Mouse (Mus musculus) right cerebral cortex, postnatal 25 days (tissue): ENCODE measurements around the gene Mast3.
A peak's percentile ranks its signal among the peaks of the same experiment; 100 is the strongest.

ENCODE experiments used
- DNase-seq: peaks from one replicate; pipeline ENCODE4 v3.0.0; 2022

Gene Mast3

DNA sequence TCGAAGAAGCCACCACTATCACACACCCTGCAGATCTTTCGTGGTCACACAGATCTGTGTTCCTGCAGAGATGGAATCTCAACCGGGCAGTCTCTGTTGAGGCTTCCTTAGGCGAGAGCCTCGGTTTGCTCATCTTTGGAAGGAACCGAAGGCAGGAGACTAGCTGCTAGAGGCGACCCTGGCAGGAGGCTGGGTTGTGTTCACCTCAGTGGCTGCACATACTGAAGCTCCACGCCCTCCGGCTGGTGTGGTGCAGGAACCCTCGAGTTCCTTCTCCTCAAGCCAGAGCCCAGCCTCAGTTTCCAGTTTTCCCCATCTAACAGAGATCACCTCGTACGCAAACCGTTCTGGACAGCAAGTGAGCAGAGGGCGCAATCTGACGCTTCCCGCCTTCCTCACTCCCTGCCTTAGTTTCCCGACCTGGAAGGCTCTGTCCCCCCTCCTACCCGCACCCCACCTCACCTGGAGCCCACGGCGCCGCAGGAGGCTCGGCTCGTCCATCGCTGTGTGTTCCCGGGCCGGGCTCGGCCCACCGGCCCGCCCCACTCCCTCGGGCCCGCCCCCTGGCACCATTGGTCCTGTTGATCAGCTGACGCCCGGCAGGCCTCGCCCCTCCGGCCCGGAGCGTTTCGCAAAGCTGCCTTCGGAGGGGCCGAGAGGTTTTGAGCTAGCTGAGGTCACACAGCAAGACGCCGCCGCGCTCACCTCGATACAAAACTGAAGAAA lies at the start of gene Mast3:
TSS of gene Mast3 (minus strand) at position 574 of the 726 bp plus-strand sequence.
- peak; percentile 88 for DNase-seq

- DNase-seq = no peak
Observed at GRCm38 (mm10) chr8:70853863-70854262, 49.0 kb upstream of the Mast3 start.

DNA sequence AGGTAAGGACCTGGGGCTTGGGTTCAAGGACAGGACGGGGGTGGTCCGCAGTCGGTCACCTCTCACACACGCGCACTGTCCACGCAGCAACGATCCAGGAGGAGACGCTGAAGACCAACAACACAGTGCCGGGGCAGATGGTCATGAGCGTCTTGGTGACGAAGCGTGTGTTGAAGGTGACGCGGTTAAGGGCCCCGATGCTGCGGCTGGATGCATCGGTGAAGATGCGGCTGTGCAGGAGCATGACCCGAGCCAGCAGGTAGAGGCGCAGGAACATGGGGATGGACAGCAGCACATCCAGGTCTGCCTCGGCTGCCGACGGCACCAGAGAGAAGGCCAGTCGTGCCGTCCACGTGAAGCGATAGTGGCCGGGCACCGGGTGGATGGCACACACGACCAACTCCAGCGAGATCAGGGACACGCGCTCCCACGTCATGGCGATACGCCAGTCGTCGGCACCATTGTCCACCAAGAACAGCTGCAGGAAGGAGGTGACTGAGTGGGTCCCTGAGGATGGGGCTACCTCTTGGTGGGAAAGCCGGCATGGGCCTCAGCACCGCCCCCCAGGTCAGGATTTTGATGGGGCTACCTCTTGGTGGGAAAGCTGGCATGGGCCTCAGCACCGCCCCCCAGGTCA lies 47.9 kb upstream of the Mast3 start:
- DNase-seq = no peak

DNA sequence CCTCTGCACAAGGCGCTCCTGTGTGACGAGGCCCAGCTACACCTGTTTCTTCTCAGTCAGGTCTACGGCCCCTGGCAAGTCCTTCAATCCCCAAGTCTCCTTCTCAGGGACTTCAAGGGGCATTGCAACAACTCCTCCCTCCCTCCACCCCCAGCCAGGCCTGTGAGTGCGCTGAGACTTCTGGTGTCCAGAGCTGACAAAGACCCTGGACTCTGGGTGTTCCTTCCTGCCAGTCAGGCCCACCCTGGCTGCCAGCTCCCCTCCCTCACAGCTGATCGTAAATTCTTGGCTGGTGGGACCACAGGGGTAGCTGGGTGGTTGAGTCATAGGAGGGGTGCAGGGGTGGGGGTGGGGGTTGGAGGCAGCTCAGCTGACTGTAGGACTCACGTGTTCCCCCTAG lies 47.0 kb upstream of the Mast3 start:
- no peak for DNase-seq

GRCm38 (mm10) chr8:70850947-70851346 lies 46.1 kb upstream of the Mast3 start:
- DNase-seq = no peak

- DNase-seq = no peak
Observed at GRCm38 (mm10) chr8:70850132-70850845, 45.4 kb upstream of the Mast3 start.

GRCm38 (mm10) chr8:70849333-70849990 lies 44.6 kb upstream of the Mast3 start:
- no peak for DNase-seq

DNA sequence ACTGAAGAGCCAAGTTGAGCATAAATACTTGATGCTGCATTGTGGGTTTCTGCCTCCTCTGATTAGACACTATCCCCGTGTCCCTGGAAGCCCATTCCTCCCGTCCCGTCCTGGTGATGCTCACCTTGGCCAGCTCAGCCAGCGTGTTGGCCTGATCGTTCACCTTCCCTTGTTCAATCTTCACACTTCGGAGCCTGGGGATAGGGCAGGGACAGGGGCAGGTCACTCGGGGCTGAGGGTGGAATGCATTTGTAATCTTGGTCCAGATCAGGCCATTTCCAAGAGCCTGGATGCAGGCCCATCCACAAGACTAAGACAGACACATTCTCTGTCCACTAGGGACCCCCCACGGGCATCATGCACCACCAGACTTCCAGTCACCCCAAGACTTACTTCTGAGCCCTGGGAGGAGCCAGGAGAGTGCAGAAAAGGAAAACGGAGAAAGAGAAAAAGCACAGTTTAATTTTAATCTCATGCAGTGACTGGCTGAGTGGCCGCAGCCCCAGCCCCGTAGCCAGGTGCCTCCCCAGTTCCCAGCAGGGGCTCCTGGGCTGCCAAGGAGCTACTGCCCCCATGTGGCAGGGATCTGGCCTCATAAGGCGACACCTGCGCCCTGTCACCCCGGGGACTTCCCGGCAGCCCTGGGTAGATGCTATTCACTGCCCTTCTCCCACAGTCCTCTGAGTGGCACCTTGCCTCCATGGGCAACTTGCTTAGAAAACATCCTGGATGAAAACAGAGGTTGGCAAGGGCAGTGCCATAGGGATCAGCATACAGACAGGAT lies 41.7 kb upstream of the Mast3 start:
- DNase-seq = no peak

DNA sequence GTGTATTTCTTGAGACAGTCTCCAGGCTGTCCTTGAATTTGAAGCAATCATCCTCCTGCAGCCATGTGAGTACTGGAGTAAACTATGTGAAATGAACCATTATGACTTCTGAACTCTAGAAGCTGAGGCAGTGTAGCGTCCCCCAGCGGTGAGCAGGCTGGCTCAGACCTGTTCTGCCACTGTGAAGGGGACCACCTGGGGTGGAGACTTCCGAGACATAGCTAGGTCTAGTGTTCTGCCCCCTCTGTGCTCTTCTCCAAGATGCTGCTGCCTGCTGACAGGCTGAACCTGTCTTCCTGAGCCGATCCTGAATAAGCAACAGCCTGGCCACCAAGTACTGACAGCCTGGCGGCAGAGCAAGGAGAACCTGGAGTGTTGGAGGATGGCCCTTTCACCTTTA lies 40.3 kb upstream of the Mast3 start:
- no peak for DNase-seq

DNA sequence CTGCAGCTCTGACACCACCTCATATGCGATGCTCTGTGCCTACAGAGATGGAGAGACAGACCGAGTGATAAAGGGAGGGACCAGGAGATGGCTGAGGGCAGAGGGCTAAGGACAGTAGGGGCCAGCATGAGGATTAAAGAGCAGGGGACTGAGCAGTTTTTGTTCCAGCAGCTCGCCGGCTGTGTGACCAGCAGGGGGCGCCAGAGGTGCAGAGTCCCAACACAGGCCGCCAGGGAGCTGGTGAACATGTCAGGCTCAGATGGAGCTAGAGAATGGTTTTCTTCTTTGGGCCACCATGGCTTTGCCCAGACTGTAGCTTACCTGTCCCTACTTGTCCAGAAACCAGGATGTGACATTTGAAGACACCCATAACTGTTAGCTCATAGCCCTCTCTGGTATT lies 39.7 kb upstream of the Mast3 start:
- DNase-seq = peak; percentile 77

DNA sequence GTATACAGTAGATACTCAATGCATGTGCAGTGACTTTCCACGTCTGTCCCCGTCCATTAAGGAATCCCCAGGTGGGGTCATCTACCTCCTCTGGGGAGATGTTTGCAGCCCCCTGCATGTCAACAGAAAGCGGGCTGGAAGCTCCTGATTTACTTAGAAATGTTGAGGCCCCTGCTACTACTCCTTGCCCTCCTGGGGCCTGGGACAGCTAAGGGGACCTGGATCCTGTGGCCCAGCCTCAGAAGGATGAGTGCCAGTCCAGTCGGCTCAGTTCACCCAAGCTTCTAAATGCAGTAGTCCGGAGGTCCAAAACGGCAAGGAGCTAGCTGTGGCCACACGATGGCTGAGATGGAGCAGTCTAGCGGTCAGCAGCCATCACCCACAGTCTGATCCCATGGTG lies 39.1 kb upstream of the Mast3 start:
- DNase-seq = no peak

DNA sequence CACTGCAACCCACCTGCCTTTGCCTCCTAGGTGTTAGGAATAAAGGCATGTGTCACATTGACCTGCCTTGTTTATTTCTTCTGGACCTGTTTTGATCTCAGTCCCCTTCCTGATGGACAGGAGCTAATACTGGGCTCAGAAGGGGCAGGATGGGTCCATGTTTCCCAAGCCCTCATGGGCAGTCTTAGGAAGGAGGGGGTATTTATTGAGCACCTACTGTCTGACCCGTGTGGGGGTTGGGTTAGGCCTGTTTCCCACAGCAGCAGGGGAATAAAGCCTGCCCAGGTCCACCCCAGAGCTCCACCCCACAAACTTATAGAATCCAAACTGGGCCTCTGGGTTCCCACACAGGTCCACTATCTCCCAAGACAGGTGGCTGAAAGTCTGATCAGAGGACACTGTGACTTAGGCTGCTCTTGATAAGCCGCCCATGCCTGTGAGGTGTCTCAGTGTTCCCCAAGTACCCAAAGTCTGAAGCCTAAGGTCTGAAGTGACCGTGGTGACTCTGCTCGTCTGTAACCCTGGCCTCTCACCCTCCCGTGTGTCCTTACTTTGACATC lies 38.4 kb upstream of the Mast3 start:
- no peak for DNase-seq

- no peak for DNase-seq
Observed at GRCm38 (mm10) chr8:70842484-70842883, 37.6 kb upstream of the Mast3 start.

- DNase-seq = peak; percentile 81
Observed at GRCm38 (mm10) chr8:70841147-70842072, 36.6 kb upstream of the Mast3 start.

GRCm38 (mm10) chr8:70840590-70840989 lies 35.7 kb upstream of the Mast3 start:
- DNase-seq = no peak

DNA sequence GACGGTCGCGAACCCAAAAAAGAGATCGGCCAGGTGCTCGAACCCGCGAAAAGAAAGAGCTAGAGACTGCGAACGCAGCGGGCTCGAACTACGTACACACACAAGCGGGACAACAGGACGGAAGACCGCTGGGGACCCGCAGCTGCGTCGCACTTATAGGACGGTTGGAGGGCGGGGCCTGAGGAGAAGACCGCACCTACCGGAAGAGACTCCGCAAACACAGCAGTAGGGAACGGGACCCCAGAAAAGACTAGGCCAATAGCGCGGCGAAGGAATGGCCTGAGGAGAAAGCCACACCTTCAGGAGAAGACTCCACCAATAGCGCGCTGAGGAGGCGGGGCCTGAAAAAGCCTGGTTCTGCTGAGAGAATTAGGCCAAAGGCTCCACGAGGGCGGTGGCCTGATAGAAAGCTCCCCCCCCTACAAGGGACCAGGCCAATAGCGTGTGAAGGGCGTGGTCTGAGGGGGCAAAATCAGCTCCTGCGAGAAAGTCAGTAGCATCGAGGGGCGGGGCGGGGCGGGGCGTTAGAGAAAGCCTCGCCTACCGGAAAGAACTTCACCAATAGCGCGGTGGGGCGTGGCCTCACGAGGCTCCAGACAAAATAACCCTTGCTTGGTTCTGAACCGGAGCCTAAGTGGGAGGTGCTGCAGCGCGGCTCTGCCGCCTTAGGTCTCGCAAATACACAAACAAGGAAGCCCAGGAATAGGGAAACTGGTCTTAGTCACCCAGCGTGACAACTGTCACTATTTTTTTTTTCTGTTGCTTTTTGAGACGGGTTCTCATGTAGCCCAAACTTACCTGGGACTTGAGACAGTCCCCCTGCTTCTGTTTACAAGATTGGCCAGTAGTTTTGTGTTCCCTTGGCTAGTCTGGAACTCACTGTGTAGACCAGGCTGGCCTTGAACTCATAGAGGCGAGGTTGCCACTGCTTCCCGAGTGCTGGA lies 34.8 kb upstream of the Mast3 start, which contains the start of gene Arrdc2:
TSS of gene Arrdc2 (minus strand) at position 313 of the 944 bp plus-strand sequence.
- DNase-seq = peak; percentile 97

DNA sequence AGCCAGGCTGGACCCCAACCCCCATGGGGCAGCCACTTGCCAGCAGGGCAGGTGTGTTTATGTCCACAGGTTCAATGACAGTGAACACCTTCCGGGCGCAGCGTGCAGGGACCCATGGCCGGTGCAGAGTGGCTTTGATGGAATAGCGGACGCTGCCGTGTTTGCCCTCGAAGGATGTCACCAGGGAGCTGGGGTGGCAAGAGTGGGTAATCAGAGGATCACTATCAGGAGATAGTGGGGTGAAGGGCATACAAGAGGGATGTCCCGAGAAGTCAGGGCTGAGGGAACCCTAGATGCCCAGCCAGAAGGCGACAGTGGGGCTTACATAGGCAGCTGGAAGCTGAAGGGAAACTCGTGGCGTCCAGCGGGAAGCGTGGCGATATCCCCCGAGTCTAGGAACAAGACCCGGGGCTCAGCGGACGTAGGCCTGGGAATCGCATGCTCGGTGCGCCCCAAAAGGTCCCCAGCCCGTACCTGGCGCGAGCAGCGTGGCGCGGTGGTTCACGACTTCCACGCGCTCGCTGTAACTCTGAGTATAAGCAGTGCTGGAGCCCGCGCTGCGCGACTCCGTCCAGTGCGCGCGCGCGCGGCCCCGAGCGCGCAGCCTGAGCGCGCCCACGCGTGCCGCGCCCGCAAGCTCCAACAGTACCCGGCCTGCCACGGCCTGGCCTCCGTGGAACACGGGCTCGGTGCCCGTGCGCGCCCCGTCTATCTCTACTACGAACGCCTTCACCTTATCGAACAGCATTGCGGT lies 34.0 kb upstream of the Mast3 start:
- no peak for DNase-seq

- DNase-seq = no peak
Observed at GRCm38 (mm10) chr8:70836666-70837065, 31.8 kb upstream of the Mast3 start.

- DNase-seq = no peak
Observed at GRCm38 (mm10) chr8:70834071-70834470, 29.2 kb upstream of the Mast3 start.
